Mouse (Mus musculus) olfactory bulb, adult 2 months (tissue): Measurements from ENCODE around the gene Zfc3h1.

Experiments used
- CTCF ChIP-seq: fragments of 200-500 bp; IDR thresholded peaks from 2 replicates; pipeline ENCODE4 v1.5.1; 2012; ENCODE audit warnings: low read depth, mild to moderate bottlenecking, low read length, moderate library complexity; ENCODE audit not compliant: insufficient read depth
- POLR2A ChIP-seq: fragments of 200-500 bp; IDR thresholded peaks from 2 replicates; pipeline ENCODE4 v1.6.1; 2012; ENCODE audit warnings: mild to moderate bottlenecking, low read depth, low read length, moderate library complexity; ENCODE audit not compliant: insufficient read depth

GRCm38 (mm10) chr10:115413496-115413895 lies 28.7 kb downstream of the Zfc3h1 start:
- TF ChIP-seq POLR2A (no peak), CTCF (no peak)
